Mouse (Mus musculus) spleen, adult 2 months (tissue): ENCODE data around the gene Trpd52l3. TPM values are rescaled to one million over a fixed set of nuclear protein-coding genes. Genes with fewer than 3 reads are reported as not detected.
A peak's percentile ranks its signal among the peaks of the same experiment; 100 is the strongest.

Experiments
- DNase-seq, 2 experiments: peaks; one replicate each; pipeline versions ENCODE4 v3.0.0 to v3.0.0-alpha.2; 2012 to 2021; ENCODE audit warnings: low spot score in 2 of 2, low read depth in 1 of 2
- H3K27ac ChIP-seq: fragments of 200-500 bp; 2 replicates; pipeline ENCODE4 v1.5.1; 2012; ENCODE audit warnings: low read length, inconsistent platforms; ENCODE audit not compliant: insufficient read depth
- H3K27me3 ChIP-seq: fragments of 200-500 bp; 2 replicates; pipeline ENCODE4 v1.6.1; 2012; ENCODE audit warnings: mild to moderate bottlenecking, moderate library complexity, low read length, inconsistent platforms; ENCODE audit not compliant: control insufficient read depth, insufficient read depth
- H3K36me3 ChIP-seq: fragments of 200-500 bp; 2 replicates; pipeline ENCODE4 v1.6.1; 2012; ENCODE audit warnings: mild to moderate bottlenecking, low read length, inconsistent platforms; ENCODE audit not compliant: control insufficient read depth, insufficient read depth
- H3K4me1 ChIP-seq: fragments of 200-500 bp; 2 replicates; pipeline ENCODE4 v1.6.1; 2011; ENCODE audit warnings: inconsistent platforms; ENCODE audit not compliant: control insufficient read depth, insufficient read depth, insufficient read length
- H3K4me3 ChIP-seq: fragments of 200-500 bp; 2 replicates; pipeline ENCODE4 v1.5.1; 2011; ENCODE audit warnings: mild to moderate bottlenecking, inconsistent platforms; ENCODE audit not compliant: insufficient read depth, insufficient read length; ENCODE audit errors: extremely low read depth
- CTCF ChIP-seq: fragments of 200-500 bp; IDR thresholded peaks from 2 replicates; pipeline ENCODE4 v1.5.1; 2011; ENCODE audit warnings: mild to moderate bottlenecking, inconsistent platforms; ENCODE audit not compliant: insufficient read depth, insufficient read length, insufficient replicate concordance; ENCODE audit errors: extremely low read depth
- POLR2A ChIP-seq: fragments of 200-500 bp; IDR thresholded peaks from 2 replicates; pipeline ENCODE4 v1.6.1; 2011; ENCODE audit warnings: low read depth, low read length, inconsistent platforms
- WGBS: fragments of 180-500 bp; shearing (Covaris S2); methylation state at CpG from one replicate; pipeline ENCODE4 v1.1.7; 2018; 5-methylcytosine and 5-hydroxymethylcytosine counted together
- polyA plus RNA-seq: library from polyadenylated mRNA; depleted of rRNA; stranded (reverse); fragments of >200 nt; gene quantifications from 2 replicates; pipeline ENCODE4 v1.2.3, GENCODE M21; 2012; rRNA removed

Trpd52l3 gene
- polyA plus RNA-seq, 1 experiment: not detected

DNA sequence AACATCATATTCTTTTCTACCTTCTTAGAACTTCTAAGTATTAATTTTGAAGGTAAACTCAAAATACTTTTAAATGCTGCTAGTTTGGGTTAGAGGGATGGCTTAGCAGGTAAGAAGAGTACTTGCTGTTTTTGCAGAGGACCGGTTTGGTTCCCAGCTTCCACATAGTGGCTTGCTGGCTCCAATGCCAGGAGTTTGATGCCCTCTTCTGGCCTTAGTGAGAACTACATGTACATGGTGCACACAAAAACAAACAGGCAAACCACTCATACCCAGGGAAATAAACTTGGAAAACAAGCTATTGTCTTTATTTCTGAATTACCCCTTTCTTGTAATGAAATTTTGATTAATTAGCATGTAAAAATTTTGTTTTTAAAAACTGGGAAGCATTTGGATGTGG is 42.3 kb downstream of the Trpd52l3 start:
- no peak for DNase-seq
- peak; percentile 24; the same call in 1 of the 2 replicates for TF ChIP-seq CTCF
- no peak for TF ChIP-seq POLR2A
- Histone ChIP-seq H3K36me3 (no peaks in the 10 kb centered on the region; the same call in none of the 2 replicates), H3K27ac (no peak overlapping the region), H3K4me3 (no peak overlapping the region), H3K27me3 (no peaks in the 10 kb centered on the region), H3K4me1 (no peaks in the 10 kb centered on the region; the same call in 1 of the 2 replicates)
- WGBS: 97% methylated on average over 1 of the region's 1 CpGs

DNA sequence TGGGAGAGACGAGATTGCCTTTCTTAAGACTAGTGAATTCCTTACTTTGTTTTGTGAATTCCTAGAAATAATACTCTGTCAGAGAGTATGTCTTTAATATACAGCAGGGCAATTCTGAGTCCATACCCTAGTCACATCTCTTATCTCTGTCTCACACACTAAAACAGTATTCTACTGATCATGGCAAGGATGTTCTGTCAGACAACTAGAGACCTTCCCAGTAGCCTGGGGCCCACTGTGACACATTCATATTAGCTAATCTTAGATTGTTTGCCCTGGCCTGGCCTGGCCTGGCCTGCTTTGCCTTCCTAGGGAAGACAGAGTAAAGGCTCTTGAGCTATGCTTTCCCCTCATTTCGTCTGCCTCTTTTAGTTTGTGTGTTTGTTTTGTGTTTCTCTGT is 47.0 kb downstream of the Trpd52l3 start:
- no peaks in the 10 kb centered on the region; the same call in 1 of the 2 replicates for H3K4me1 ChIP-seq
- H3K27ac ChIP-seq: no peak overlapping the region
- WGBS: 83% methylated on average over 2 of the region's 2 CpGs
- DNase-seq: no peak
- H3K36me3 ChIP-seq: no peaks in the 10 kb centered on the region; the same call in 1 of the 2 replicates
- TF ChIP-seq CTCF (no peak), POLR2A (no peak)
- no peaks in the 10 kb centered on the region for H3K27me3 ChIP-seq
- no peak overlapping the region for H3K4me3 ChIP-seq

DNA sequence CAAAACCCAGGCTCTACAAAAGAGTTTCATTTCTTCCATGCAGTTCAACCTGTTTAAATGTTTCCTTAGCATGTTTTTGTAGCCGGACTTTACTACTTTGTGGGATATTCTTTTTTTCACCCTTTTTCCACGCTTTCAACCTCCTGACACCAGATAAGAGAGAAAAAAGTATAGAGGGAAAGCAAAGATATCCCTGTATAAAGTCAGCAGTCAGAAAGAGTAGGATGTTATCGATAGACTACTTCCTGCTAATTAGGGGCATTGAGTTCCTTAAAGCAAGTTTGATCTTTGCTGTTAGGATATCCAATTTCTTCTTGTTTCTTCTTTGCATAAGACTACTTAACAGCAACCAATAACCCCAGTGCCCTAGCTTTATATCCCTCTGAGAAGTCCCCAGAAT is 47.9 kb downstream of the Trpd52l3 start:
- Histone ChIP-seq H3K4me1 (no peaks in the 10 kb centered on the region; the same call in 1 of the 2 replicates), H3K4me3 (no peak overlapping the region), H3K27me3 (no peaks in the 10 kb centered on the region), H3K36me3 (no peaks in the 10 kb centered on the region; the same call in 1 of the 2 replicates), H3K27ac (no peak overlapping the region)
- no peak for DNase-seq
- no peak for TF ChIP-seq CTCF
- no peak for TF ChIP-seq POLR2A
- 90% methylated on average over 3 of the region's 3 CpGs for WGBS

DNA sequence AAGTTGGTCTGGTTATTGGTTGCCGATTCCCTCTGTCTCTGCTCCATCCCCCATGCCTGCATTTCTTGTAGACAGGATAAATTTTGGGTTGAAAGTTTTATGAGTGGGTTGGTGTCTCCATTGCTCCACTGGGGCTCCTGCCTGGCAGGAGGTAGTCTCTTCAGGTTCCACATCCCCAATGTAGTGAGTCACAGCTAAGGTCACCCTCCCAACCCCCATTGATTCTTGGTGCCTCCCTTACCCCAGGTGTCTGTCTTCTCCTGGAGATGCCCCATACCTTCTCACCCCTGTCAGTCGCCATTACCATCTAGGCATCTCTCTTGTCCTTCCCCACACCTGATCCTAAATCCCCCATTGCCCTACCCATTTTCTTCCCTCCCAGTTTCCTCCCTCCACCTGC is 50.6 kb downstream of the Trpd52l3 start:
- Histone ChIP-seq H3K36me3 (no peaks in the 10 kb centered on the region; the same call in 1 of the 2 replicates), H3K4me3 (no peak overlapping the region), H3K4me1 (no peaks in the 10 kb centered on the region; the same call in 1 of the 2 replicates), H3K27ac (no peak overlapping the region), H3K27me3 (no peaks in the 10 kb centered on the region)
- WGBS: 87% methylated on average over 2 of the region's 2 CpGs
- DNase-seq: no peak
- no peak for TF ChIP-seq CTCF
- TF ChIP-seq POLR2A: no peak

Other genes starting within 250 kb of the Trpd52l3 start
- 2.6 and 3.1 TPM in 2 replicates for gene 9930021J03Rik, start 197.8 kb upstream of the Trpd52l3 start, polyA plus RNA-seq
- 1.4 and 1.7 TPM in 2 replicates for gene Ranbp6, start 190.8 kb upstream of the Trpd52l3 start, polyA plus RNA-seq
- gene Il33, start 78.7 kb upstream of the Trpd52l3 start, polyA plus RNA-seq: 3.1 and 3.8 TPM in 2 replicates
- 18.7 and 26.2 TPM in 2 replicates for gene Uhrf2, start 26.7 kb downstream of the Trpd52l3 start, polyA plus RNA-seq
- gene Gldc, start 171.6 kb downstream of the Trpd52l3 start, polyA plus RNA-seq: not detected in 2 replicates
- not detected in 2 replicates for gene Mbl2, start 229.2 kb downstream of the Trpd52l3 start, polyA plus RNA-seq